Mouse (Mus musculus) CH12.LX (cell line): ENCODE measurements at regions not wholly inside any gene's neighbourhood (a gene's known extent, or its start where the extent isn't known, plus 50 kb on each side); places are given as distances from the start of the nearest gene placed in this dataset.

Experiments used
- DNase-seq: peaks from one replicate; pipeline ENCODE4 v3.0.0-alpha.2; 2013; ENCODE audit errors: extremely low read depth
- H3K27ac ChIP-seq: 2 replicates; pipeline ENCODE4 v1.5.1; 2012; ENCODE audit warnings: low read depth, mild to moderate bottlenecking, control low read depth, moderate library complexity; ENCODE audit not compliant: insufficient read depth
- H3K27me3 ChIP-seq: replicated peaks from 2 replicates; pipeline ENCODE3; 2012; ENCODE audit warnings: inconsistent platforms
- H3K36me3 ChIP-seq, 2 experiments: replicated peaks in 1 of 2; 2 replicates each; pipeline versions ENCODE3 to v1.6.1; 2012; ENCODE audit warnings: inconsistent platforms in 1 of 2, low read length in 1 of 2, mild to moderate bottlenecking in 1 of 2, mixed read lengths in 1 of 2, moderate library complexity in 1 of 2; ENCODE audit not compliant: control insufficient read depth in 1 of 2, insufficient read depth in 1 of 2
- H3K4me1 ChIP-seq, 2 experiments: 2 replicates each; pipeline ENCODE4 v1.6.1; 2012; ENCODE audit warnings: inconsistent platforms in 1 of 2, moderate library complexity in 1 of 2; ENCODE audit not compliant: insufficient read depth in 2 of 2, control insufficient read depth in 1 of 2
- H3K4me2 ChIP-seq: 2 replicates; pipeline ENCODE4 v1.6.1; 2012; ENCODE audit warnings: low read depth, mild to moderate bottlenecking, control low read depth; ENCODE audit not compliant: poor library complexity, insufficient read depth, severe bottlenecking
- H3K4me3 ChIP-seq, 3 experiments: fragments of 150-350 bp in 1 of 3; sonication (generic) in 1 of 3; replicated peaks in 1 of 3; 2 replicates each; pipeline versions ENCODE3 to v1.5.1; 2011 to 2012; ENCODE audit warnings: low read depth in 2 of 3, low read length in 2 of 3, mild to moderate bottlenecking in 2 of 3, moderate library complexity in 2 of 3, control low read depth in 1 of 3, improper control_type of control experiment in 1 of 3, inconsistent platforms in 1 of 3, mixed read lengths in 1 of 3; ENCODE audit not compliant: poor library complexity in 1 of 3
- H3K79me2 ChIP-seq: replicated peaks from 2 replicates; pipeline ENCODE4 v1.6.1; 2012; ENCODE audit warnings: mild to moderate bottlenecking, moderate library complexity; ENCODE audit not compliant: control insufficient read depth, poor library complexity, insufficient read depth, severe bottlenecking; ENCODE audit errors: extremely low read depth
- H3K9ac ChIP-seq: 2 replicates; pipeline ENCODE4 v1.6.1; 2012; ENCODE audit warnings: low read depth, mild to moderate bottlenecking, control low read depth, moderate library complexity; ENCODE audit not compliant: insufficient read depth
- H3K9me3 ChIP-seq: replicated peaks from 2 replicates; pipeline ENCODE3; 2012; ENCODE audit warnings: low read length, inconsistent platforms, mixed read lengths
- CHD1 ChIP-seq: IDR thresholded peaks from 2 replicates; pipeline ENCODE4 v1.6.1; 2012; ENCODE audit warnings: low read depth, low read length, improper control_type of control experiment, inconsistent platforms
- CHD2 ChIP-seq: IDR thresholded peaks from 2 replicates; pipeline ENCODE4 v1.6.1; 2011; ENCODE audit warnings: low read length, improper control_type of control experiment
- CTCF ChIP-seq, 2 experiments: IDR thresholded peaks in 1 of 2; conservative IDR thresholded peaks in 1 of 2; 2 replicates each; pipeline ENCODE4 v1.5.1; 2011 to 2012; ENCODE audit warnings: low read depth in 2 of 2, low read length in 2 of 2, improper control_type of control experiment in 1 of 2, inconsistent platforms in 1 of 2, mild to moderate bottlenecking in 1 of 2, moderate library complexity in 1 of 2
- EP300 ChIP-seq: IDR thresholded peaks from 2 replicates; pipeline ENCODE4 v1.6.1; 2011; ENCODE audit warnings: low read length, improper control_type of control experiment
- GABPA ChIP-seq: IDR thresholded peaks from 2 replicates; pipeline ENCODE4 v1.6.1; 2012; ENCODE audit warnings: low read depth, low read length, improper control_type of control experiment, inconsistent platforms; ENCODE audit not compliant: insufficient replicate concordance
- IRF4 ChIP-seq: IDR thresholded peaks from 2 replicates; pipeline ENCODE4 v1.6.1; 2014; ENCODE audit warnings: low read depth, mild to moderate bottlenecking, inconsistent platforms, low read length, improper control_type of control experiment
- JUND ChIP-seq: conservative IDR thresholded peaks from 2 replicates; pipeline ENCODE4 v1.6.1; 2011; ENCODE audit warnings: low read depth, low read length, improper control_type of control experiment
- MAX ChIP-seq: IDR thresholded peaks from 2 replicates; pipeline ENCODE4 v1.6.1; 2011; ENCODE audit warnings: low read length, improper control_type of control experiment
- MEF2A ChIP-seq: IDR thresholded peaks from 2 replicates; pipeline ENCODE4 v1.6.1; 2014; ENCODE audit warnings: low read depth, mild to moderate bottlenecking, inconsistent platforms, low read length, improper control_type of control experiment, borderline replicate concordance
- MYC ChIP-seq: IDR thresholded peaks from 2 replicates; pipeline ENCODE4 v1.6.1; 2011; ENCODE audit warnings: low read depth, mild to moderate bottlenecking, improper control_type of control experiment, low read length
- NELFE ChIP-seq: IDR thresholded peaks from 2 replicates; pipeline ENCODE4 v1.6.1; 2011; ENCODE audit warnings: low read depth, low read length, improper control_type of control experiment
- PAX5 ChIP-seq: IDR thresholded peaks from 2 replicates; pipeline ENCODE4 v1.6.1; 2012; ENCODE audit warnings: low read length, inconsistent platforms, mixed read lengths
- POLR2A ChIP-seq: IDR thresholded peaks from 2 replicates; pipeline ENCODE4 v1.6.1; 2011; ENCODE audit warnings: low read depth, mild to moderate bottlenecking, improper control_type of control experiment, low read length
- POLR2AphosphoS2 ChIP-seq: IDR thresholded peaks from 2 replicates; pipeline ENCODE4 v1.6.1; 2011; ENCODE audit warnings: low read depth, low read length, improper control_type of control experiment
- SIN3A ChIP-seq: IDR thresholded peaks from 2 replicates; pipeline ENCODE4 v1.6.1; 2012; ENCODE audit warnings: low read length, improper control_type of control experiment, inconsistent platforms
- SMC3 ChIP-seq: IDR thresholded peaks from 2 replicates; pipeline ENCODE4 v1.6.1; 2011; ENCODE audit warnings: low read depth, low read length, improper control_type of control experiment
- TBP ChIP-seq: conservative IDR thresholded peaks from 2 replicates; pipeline ENCODE4 v1.6.1; 2011; ENCODE audit warnings: low read depth, low read length, improper control_type of control experiment
- UBTF ChIP-seq: IDR thresholded peaks from 2 replicates; pipeline ENCODE4 v1.6.1; 2012; ENCODE audit warnings: low read depth, mild to moderate bottlenecking, inconsistent platforms, low read length, improper control_type of control experiment, moderate library complexity
- ZKSCAN1 ChIP-seq: IDR thresholded peaks from 2 replicates; pipeline ENCODE4 v1.6.1; 2012; ENCODE audit warnings: low read depth, inconsistent platforms, low read length, improper control_type of control experiment, borderline replicate concordance
- ZMIZ1 ChIP-seq: IDR thresholded peaks from 2 replicates; pipeline ENCODE4 v1.6.1; 2012; ENCODE audit warnings: low read depth, mild to moderate bottlenecking, inconsistent platforms, low read length, improper control_type of control experiment
- ZNF384 ChIP-seq: IDR thresholded peaks from 2 replicates; pipeline ENCODE4 v1.6.1; 2012; ENCODE audit warnings: low read depth, low read length, improper control_type of control experiment, inconsistent platforms
- dilution Hi-C: fragments of 300-500 bp; cut with MboI; formaldehyde crosslinking; loops from 2 replicates; pipeline ENCODE4 v1.14.3; 2020; ENCODE audit warnings: low sequenced_read_pairs; ENCODE audit not compliant: extremely low pct_unique_long_range_greater_than_20kb, extremely low pct_ligation_motif_present
- in situ Hi-C: fragments of 300-500 bp; cut with MboI; formaldehyde crosslinking; loops from 3 replicates; pipeline ENCODE4 v1.14.3; 2019; ENCODE audit warnings: low sequenced_read_pairs, low pct_ligation_motif_present, low pct_unique_long_range_greater_than_20kb, mixed read lengths

DNA sequence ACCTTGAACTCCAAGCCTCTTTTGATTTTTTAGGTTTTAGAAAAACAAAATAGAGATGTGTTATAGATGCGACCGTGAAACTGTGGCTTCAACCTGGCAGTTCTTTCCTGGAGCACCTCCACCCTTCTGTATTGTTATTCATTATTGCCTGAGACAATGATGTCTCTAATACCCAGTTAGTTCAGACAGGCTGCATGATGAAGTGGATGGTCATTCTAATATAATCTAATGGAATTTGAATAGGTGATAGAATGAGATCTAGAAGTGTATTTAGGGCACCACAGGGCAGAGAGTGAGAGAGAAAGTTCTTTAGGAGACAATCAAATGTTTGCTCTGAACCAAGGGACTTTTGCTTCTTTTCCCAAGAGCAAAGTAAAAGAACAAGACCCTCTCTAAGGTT is 560.6 kb downstream of the Plcl1 start:
- DNase-seq, result no peak
- dilution Hi-C loops, result no loop called here
- TF ChIP-seq CTCF (conservative IDR thresholded peaks at IDR 0.05 in 1 of 2, IDR thresholded peaks at IDR 0.05 in 1 of 2; ENCODE audit: low read depth in 2 of 2, low read length in 2 of 2), result no peak
- no peak for TF ChIP-seq ZNF384
- no peak for TF ChIP-seq PAX5
- TF ChIP-seq SMC3, result no peak
- TF ChIP-seq JUND, result no peak
- TF ChIP-seq UBTF, result no peak
- no peak for TF ChIP-seq POLR2AphosphoS2
- no peak for TF ChIP-seq POLR2A
- TF ChIP-seq IRF4, result no peak
- TF ChIP-seq ZMIZ1, result no peak
- TF ChIP-seq MAX, result no peak
- TF ChIP-seq MEF2A, result no peak
- TF ChIP-seq CHD1, result no peak
- TF ChIP-seq TBP, result no peak
- no peak for TF ChIP-seq ZKSCAN1
- Histone ChIP-seq H3K4me3 (no peak overlapping the region), H3K79me2 (no peaks in the 10 kb centered on the region), H3K9me3 (no peaks in the 10 kb centered on the region), H3K27me3 (no peaks in the 10 kb centered on the region), H3K4me1 (peaks cover 0 to 7% of the 10 kb centered on the region in 2 experiments; a peak in 2 of 4 replicates), H3K9ac (no peak overlapping the region), H3K27ac (no peak overlapping the region), H3K4me2 (no peak overlapping the region), H3K36me3 (no peaks in the 10 kb centered on the region)
- in situ Hi-C loops, result no loop called here

DNA sequence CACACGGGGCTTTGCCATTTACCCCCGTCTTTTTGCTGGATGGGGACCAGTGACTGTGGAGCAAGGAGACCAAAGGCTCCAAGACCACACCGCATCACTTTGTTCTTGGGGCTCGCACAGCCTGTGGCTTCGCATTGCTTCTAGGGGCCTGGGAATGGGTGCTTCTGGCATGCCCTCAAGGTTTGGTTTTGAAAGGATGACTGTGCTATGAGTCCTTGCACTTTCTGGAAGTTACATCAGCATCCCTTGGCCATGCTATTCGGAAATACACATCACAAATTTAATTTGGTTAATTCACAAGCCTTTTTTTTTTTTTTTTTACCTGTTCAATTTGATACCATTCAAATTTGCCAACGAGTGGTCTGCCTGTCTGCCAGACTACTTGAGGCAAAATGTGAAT is 562.1 kb downstream of the Plcl1 start:
- no peak overlapping the region for H3K27ac ChIP-seq
- H3K9ac ChIP-seq, result no peak overlapping the region
- H3K36me3 ChIP-seq, result no peaks in the 10 kb centered on the region
- no peaks in the 10 kb centered on the region for H3K27me3 ChIP-seq
- DNase-seq, result no peak
- no peak overlapping the region for H3K4me3 ChIP-seq
- dilution Hi-C loops (no loop called here), in situ Hi-C loops (no loop called here)
- TF ChIP-seq MYC (no peak), NELFE (no peak), GABPA (no peak), EP300 (no peak), IRF4 (no peak), CHD2 (no peak), MEF2A (no peak), ZNF384 (no peak), ZMIZ1 (no peak), SIN3A (no peak)
- H3K79me2 ChIP-seq, result no peaks in the 10 kb centered on the region
- no peak overlapping the region for H3K4me2 ChIP-seq
- peaks cover 0 to 7% of the 10 kb centered on the region in 2 experiments; a peak in 2 of 4 replicates for H3K4me1 ChIP-seq
- no peaks in the 10 kb centered on the region for H3K9me3 ChIP-seq
